Mouse (Mus musculus) monocyte, adult 2 months (primary cell): ENCODE results near the gene Olfr720.

Experiments
- DNase-seq, 2 experiments: peaks; one replicate each; pipeline ENCODE4 v3.0.0; 2022; ENCODE audit warnings: low spot score in 2 of 2, low read depth in 1 of 2

Gene Olfr720

DNA sequence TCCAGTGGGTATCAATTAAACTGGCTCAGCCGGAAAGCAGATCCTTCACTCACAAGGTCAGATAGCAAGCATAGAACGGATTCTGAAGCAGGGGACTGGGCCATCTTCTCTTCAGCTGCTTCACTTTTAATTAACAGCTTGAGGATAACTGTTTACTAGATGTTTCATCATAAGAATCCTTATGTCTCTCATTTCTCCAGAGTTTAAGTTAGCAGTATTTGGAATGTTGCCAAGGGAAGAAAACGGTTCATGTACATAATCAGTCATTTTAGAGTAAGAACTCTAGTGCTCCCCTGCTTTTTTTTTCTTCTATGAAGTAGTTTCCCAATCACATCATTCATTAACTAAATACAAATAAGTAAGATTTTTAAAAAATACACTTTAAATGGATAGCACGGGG lies at the start of gene Olfr720:
TSS of gene Olfr720 (minus strand) at position 101 of the 400 bp plus-strand sequence.
- no peak for DNase-seq
